Mouse (Mus musculus) olfactory bulb, adult 2 months (tissue): ENCODE measurements around the gene Otx2.

Source experiments
- CTCF ChIP-seq: fragments of 200-500 bp; IDR thresholded peaks from 2 replicates; pipeline ENCODE4 v1.5.1; 2012; ENCODE audit warnings: low read depth, mild to moderate bottlenecking, low read length, moderate library complexity; ENCODE audit not compliant: insufficient read depth
- POLR2A ChIP-seq: fragments of 200-500 bp; IDR thresholded peaks from 2 replicates; pipeline ENCODE4 v1.6.1; 2012; ENCODE audit warnings: mild to moderate bottlenecking, low read depth, low read length, moderate library complexity; ENCODE audit not compliant: insufficient read depth

- TF ChIP-seq POLR2A (no peak), CTCF (no peak)
Measured at GRCm38 (mm10) chr14:48624596-48625330, 48.9 kb downstream of the Otx2 start.
